Mouse (Mus musculus): Measurements from ENCODE around the gene Efcab8. TPM values are rescaled to one million over a fixed set of nuclear protein-coding genes. Genes with fewer than 3 reads are reported as not detected.

Efcab8 gene
- 0.14 TPM in 1 of 2 replicates, not detected in the other for polyA plus RNA-seq (2016; fragmentation: Nextera tagmentation; extraction: Ambion mirVana)

DNA sequence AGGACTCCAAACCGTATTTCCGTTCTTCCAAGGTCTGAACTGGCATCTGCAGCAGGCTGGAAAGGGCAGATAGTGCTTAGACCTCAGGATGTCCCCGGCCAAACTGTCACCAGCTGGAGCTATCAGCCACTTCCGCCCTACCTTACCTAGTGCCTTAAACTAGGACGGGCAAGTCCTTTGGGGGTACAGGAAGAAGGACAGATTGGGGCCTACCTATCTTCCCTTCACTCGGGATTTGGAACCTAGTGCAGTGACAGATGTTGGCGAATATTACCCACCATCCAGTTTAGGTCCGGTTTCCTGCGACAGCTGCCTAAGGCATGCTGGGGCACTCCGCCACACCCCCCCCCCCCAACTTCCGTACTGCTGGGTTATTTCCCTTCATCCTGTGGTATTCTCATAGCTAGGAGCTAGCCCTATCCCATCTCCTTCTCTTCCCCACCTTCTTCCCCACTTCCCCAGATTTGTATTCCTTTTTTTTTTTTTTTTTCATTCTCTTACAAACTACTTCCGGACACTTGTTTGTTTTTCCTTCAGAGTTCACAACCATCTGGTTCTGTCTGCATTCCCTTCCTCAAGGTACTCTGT lies at the start of gene Efcab8:
Efcab8 (plus strand) TSS at position 538 of the 588 bp plus-strand sequence.
- DNase-seq (ENCODE audit: low spot score) = no peak
- no peaks in the 10 kb centered on the region for H3K9me3 ChIP-seq
- peaks cover 12% of the 10 kb centered on the region for H3K4me1 ChIP-seq
- H3K27me3 ChIP-seq (replicated peaks; ENCODE audit: low read depth, poor library complexity, severe bottlenecking) = no peaks in the 10 kb centered on the region
- H3K27ac ChIP-seq (replicated peaks) = peak within 1 kb of the TSS; percentile 45; the same call in 1 of the 2 replicates
- WGBS = 43% methylated on average over 12 of the region's 12 CpGs
- peaks cover under 1% of the 10 kb centered on the region for H3K36me3 ChIP-seq (replicated peaks)
- H3K4me3 ChIP-seq = peak within 1 kb of the TSS; percentile 54

DNA sequence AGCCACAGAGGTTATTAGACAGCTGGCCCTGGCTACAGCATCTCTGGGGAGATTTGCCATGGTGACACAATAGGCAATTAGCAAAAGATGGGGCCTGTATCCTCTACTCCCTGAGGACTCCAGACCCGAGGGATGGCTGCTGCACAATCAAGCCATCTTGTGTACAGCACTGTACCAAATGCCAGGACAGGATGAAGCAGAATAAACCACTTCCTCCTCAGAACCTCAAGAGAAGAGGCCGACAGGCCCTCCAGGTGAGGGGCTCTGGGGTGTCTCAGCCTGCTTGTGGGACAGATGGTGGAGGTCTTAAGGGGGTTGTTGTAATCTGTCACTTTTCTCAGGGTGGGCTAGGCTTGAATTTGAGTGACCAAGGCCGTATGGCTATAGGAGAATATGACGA lies 45.7 kb upstream of the Efcab8 start:
- no peaks in the 10 kb centered on the region for H3K4me1 ChIP-seq
- 85% methylated on average over 4 of the region's 4 CpGs for WGBS
- H3K27ac ChIP-seq (replicated peaks) = no peak overlapping the region
- H3K9me3 ChIP-seq = no peaks in the 10 kb centered on the region
- no peaks in the 10 kb centered on the region for H3K27me3 ChIP-seq (replicated peaks; ENCODE audit: low read depth, poor library complexity, severe bottlenecking)
- DNase-seq (ENCODE audit: low spot score) = no peak
- no peaks in the 10 kb centered on the region for H3K36me3 ChIP-seq (replicated peaks)
- H3K4me3 ChIP-seq = no peak overlapping the region

- Histone ChIP-seq H3K27ac (replicated peaks) (peak within 1 kb of the TSS; percentile 99), H3K4me1 (peaks cover 22% of the 10 kb centered on the region), H3K27me3 (replicated peaks; ENCODE audit: low read depth, poor library complexity, severe bottlenecking) (no peaks in the 10 kb centered on the region), H3K36me3 (replicated peaks) (peaks cover 15% of the 10 kb centered on the region), H3K9me3 (no peaks in the 10 kb centered on the region), H3K4me3 (peak within 1 kb of the TSS; percentile 89)
- peak; percentile 100 for DNase-seq (ENCODE audit: low spot score)
- 9% methylated on average over 58 of the region's 58 CpGs for WGBS
Observed at GRCm38 (mm10) chr2:153740500-153741436, 39.0 kb upstream of the Efcab8 start, which contains the start of gene Mapre1. TSS of gene Mapre1 (plus strand) at chr2:153741274.

GRCm38 (mm10) chr2:153741437-153742065 lies 38.2 kb upstream of the Efcab8 start:
- Histone ChIP-seq H3K27me3 (replicated peaks; ENCODE audit: low read depth, poor library complexity, severe bottlenecking) (no peaks in the 10 kb centered on the region), H3K9me3 (no peaks in the 10 kb centered on the region), H3K4me1 (peaks cover 22% of the 10 kb centered on the region), H3K27ac (replicated peaks) (peak overlapping the region; percentile 99), H3K4me3 (peak overlapping the region; percentile 89), H3K36me3 (replicated peaks) (peaks cover 23% of the 10 kb centered on the region)
- under 1% methylated on average over 56 of the region's 56 CpGs for WGBS
- peak; percentile 89 for DNase-seq (ENCODE audit: low spot score)

DNA sequence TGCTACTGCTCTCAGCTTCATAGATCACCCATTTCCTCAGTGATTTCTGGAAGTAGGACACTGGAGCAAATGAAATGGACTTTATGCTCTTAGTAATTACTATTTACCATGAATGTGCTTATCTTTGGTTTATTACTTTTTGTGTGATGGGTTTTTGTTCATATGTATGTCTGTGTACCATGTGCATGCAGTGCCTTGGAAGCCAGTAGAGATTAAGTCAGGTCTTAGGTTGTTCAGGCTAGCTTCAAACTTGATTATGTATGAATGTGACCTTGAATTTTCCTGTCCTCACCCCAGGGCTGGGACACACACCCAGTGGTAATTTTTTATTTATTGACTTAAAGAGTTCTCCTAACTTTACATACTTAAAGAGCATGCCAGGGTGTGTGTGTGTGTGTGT lies 31.7 kb upstream of the Efcab8 start:
- DNase-seq (ENCODE audit: low spot score) = no peak
- Histone ChIP-seq H3K4me1 (peaks cover 7% of the 10 kb centered on the region), H3K9me3 (no peaks in the 10 kb centered on the region), H3K36me3 (replicated peaks) (peaks cover 79% of the 10 kb centered on the region), H3K4me3 (no peak overlapping the region), H3K27me3 (replicated peaks; ENCODE audit: low read depth, poor library complexity, severe bottlenecking) (no peaks in the 10 kb centered on the region), H3K27ac (replicated peaks) (no peak overlapping the region)

- H3K27ac ChIP-seq (replicated peaks) = no peak overlapping the region
- H3K36me3 ChIP-seq (replicated peaks) = peaks cover 83% of the 10 kb centered on the region
- no peak for DNase-seq (ENCODE audit: low spot score)
- 86% methylated on average over 2 of the region's 2 CpGs for WGBS
- no peaks in the 10 kb centered on the region for H3K9me3 ChIP-seq
- peaks cover 5% of the 10 kb centered on the region for H3K4me1 ChIP-seq
- no peaks in the 10 kb centered on the region for H3K27me3 ChIP-seq (replicated peaks; ENCODE audit: low read depth, poor library complexity, severe bottlenecking)
- H3K4me3 ChIP-seq = no peak overlapping the region
Observed at GRCm38 (mm10) chr2:153750363-153750762, 29.4 kb upstream of the Efcab8 start.

- no peak overlapping the region for H3K27ac ChIP-seq (replicated peaks)
- no peaks in the 10 kb centered on the region for H3K4me1 ChIP-seq
- WGBS = 89% methylated on average over 5 of the region's 5 CpGs
- H3K27me3 ChIP-seq (replicated peaks; ENCODE audit: low read depth, poor library complexity, severe bottlenecking) = no peaks in the 10 kb centered on the region
- no peak for DNase-seq (ENCODE audit: low spot score)
- no peaks in the 10 kb centered on the region for H3K9me3 ChIP-seq
- H3K36me3 ChIP-seq (replicated peaks) = peaks cover 99% of the 10 kb centered on the region
- H3K4me3 ChIP-seq = no peak overlapping the region
Observed at GRCm38 (mm10) chr2:153762121-153762520, 17.6 kb upstream of the Efcab8 start.

DNA sequence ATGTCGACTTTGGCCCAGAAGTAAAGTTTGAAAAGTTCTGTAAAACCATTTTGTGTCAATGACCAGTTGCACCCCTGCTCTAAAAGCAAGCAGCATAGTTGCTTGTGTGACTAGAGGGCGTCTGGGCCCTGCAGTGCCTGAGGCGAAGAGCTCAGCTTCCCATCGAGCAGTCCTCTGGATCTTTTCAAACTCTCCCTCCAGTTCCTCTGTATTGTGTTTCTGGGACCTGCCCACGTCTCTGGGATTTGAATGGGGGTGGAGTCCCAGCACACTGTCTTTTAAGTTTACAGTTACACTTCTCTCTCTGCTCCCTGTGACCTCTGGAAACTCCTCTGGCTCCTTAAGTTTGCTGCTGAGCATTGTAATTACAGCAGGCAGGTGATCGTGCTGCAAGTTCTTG lies 12.2 kb upstream of the Efcab8 start:
- peaks cover 94% of the 10 kb centered on the region for H3K36me3 ChIP-seq (replicated peaks)
- 56% methylated on average over 6 of the region's 6 CpGs for WGBS
- H3K27ac ChIP-seq (replicated peaks) = no peak overlapping the region
- no peak overlapping the region for H3K4me3 ChIP-seq
- no peaks in the 10 kb centered on the region for H3K4me1 ChIP-seq
- H3K27me3 ChIP-seq (replicated peaks; ENCODE audit: low read depth, poor library complexity, severe bottlenecking) = no peaks in the 10 kb centered on the region
- no peak for DNase-seq (ENCODE audit: low spot score)
- no peaks in the 10 kb centered on the region for H3K9me3 ChIP-seq

GRCm38 (mm10) chr2:153768881-153769280 lies 10.8 kb upstream of the Efcab8 start:
- Histone ChIP-seq H3K9me3 (no peaks in the 10 kb centered on the region), H3K27me3 (replicated peaks; ENCODE audit: low read depth, poor library complexity, severe bottlenecking) (no peaks in the 10 kb centered on the region), H3K4me1 (no peaks in the 10 kb centered on the region), H3K27ac (replicated peaks) (no peak overlapping the region), H3K4me3 (no peak overlapping the region), H3K36me3 (replicated peaks) (peaks cover 94% of the 10 kb centered on the region)
- DNase-seq (ENCODE audit: low spot score) = no peak
- 80% methylated on average over 2 of the region's 2 CpGs for WGBS

DNA sequence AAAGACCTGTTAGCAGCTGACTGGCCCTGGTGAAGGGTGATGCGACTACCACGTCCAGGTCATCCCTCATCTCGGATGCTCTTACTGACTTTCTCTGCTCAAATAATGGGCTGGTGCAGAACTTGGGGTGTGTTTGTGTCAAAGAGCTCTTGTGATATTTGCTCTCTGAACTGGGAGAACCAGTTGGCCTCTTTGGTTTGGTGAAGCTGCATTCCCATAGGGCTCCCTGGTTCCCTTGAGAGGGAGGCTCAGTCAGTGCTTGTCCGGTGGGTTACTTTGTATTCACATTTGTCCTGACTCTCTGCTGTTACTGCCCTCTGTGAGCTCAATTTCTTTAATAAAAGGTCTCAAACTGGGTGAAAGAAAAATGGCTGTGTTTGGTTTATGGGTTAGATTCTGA lies 6.8 kb upstream of the Efcab8 start:
- Histone ChIP-seq H3K9me3 (no peaks in the 10 kb centered on the region), H3K27ac (replicated peaks) (no peak overlapping the region), H3K36me3 (replicated peaks) (peaks cover 61% of the 10 kb centered on the region), H3K4me1 (no peaks in the 10 kb centered on the region), H3K4me3 (no peak overlapping the region), H3K27me3 (replicated peaks; ENCODE audit: low read depth, poor library complexity, severe bottlenecking) (no peaks in the 10 kb centered on the region)
- WGBS = 95% methylated on average over 4 of the region's 4 CpGs
- no peak for DNase-seq (ENCODE audit: low spot score)

- H3K9me3 ChIP-seq = no peaks in the 10 kb centered on the region
- H3K36me3 ChIP-seq (replicated peaks) = peaks cover 36% of the 10 kb centered on the region
- WGBS = 92% methylated on average over 4 of the region's 4 CpGs
- no peaks in the 10 kb centered on the region for H3K27me3 ChIP-seq (replicated peaks; ENCODE audit: low read depth, poor library complexity, severe bottlenecking)
- H3K4me1 ChIP-seq = peaks cover 12% of the 10 kb centered on the region
- H3K4me3 ChIP-seq = no peak overlapping the region
- H3K27ac ChIP-seq (replicated peaks) = no peak overlapping the region
- no peak for DNase-seq (ENCODE audit: low spot score)
Observed at GRCm38 (mm10) chr2:153775472-153775871, 4.3 kb upstream of the Efcab8 start.

- Histone ChIP-seq H3K4me1 (peaks cover 12% of the 10 kb centered on the region), H3K9me3 (no peaks in the 10 kb centered on the region), H3K27ac (replicated peaks) (peak overlapping the region; percentile 45; the same call in 1 of the 2 replicates), H3K36me3 (replicated peaks) (peaks cover 8% of the 10 kb centered on the region), H3K27me3 (replicated peaks; ENCODE audit: low read depth, poor library complexity, severe bottlenecking) (no peaks in the 10 kb centered on the region), H3K4me3 (peak overlapping the region; percentile 54)
- peak; percentile 83 for DNase-seq (ENCODE audit: low spot score)
- 14% methylated on average over 24 of the region's 24 CpGs for WGBS
Observed at GRCm38 (mm10) chr2:153778638-153779362, 931 bp upstream of the Efcab8 start.

All from embryonic facial prominence, embryonic 10.5 days (tissue).